Mouse (Mus musculus): ENCODE data around the gene Pnpla6.

GRCm38 (mm10) chr8:3579390-3580364 is 64.5 kb downstream of the Pnpla6 start:
- TF ChIP-seq CTCF (IDR thresholded peaks at IDR 0.05; ENCODE audit: low read depth), result no peak
- TF ChIP-seq EP300 (IDR thresholded peaks at IDR 0.05; ENCODE audit: low read depth), result no peak

Measured in liver, postnatal 0 days (tissue).